Mouse (Mus musculus) C2C12 (cell line): ENCODE results near the gene Sptbn2.

Experiments
- CTCF ChIP-seq: IDR thresholded peaks from one replicate; pipeline ENCODE4 v1.5.1; 2011; ENCODE audit not compliant: control insufficient read depth, insufficient read depth, insufficient read length
- FOSL1 ChIP-seq: IDR thresholded peaks from one replicate; pipeline ENCODE4 v1.8.0; 2011; ENCODE audit warnings: mild to moderate bottlenecking, low read length; ENCODE audit not compliant: poor library complexity, insufficient read depth, severe bottlenecking
- MAX ChIP-seq: IDR thresholded peaks from one replicate; pipeline ENCODE4 v1.6.1; 2011; ENCODE audit warnings: mild to moderate bottlenecking, control low read depth
- MYOG ChIP-seq: IDR thresholded peaks from one replicate; pipeline ENCODE4 v1.6.1; 2011; ENCODE audit not compliant: control insufficient read depth, insufficient read length; ENCODE audit errors: extremely low read depth
- USF1 ChIP-seq: IDR thresholded peaks from one replicate; pipeline ENCODE4 v1.6.1; 2011; ENCODE audit warnings: low read depth, mild to moderate bottlenecking, control low read depth, moderate library complexity

GRCm38 (mm10) chr19:4729186-4729585 is 18.2 kb downstream of the Sptbn2 start:
- TF ChIP-seq CTCF = no peak
- no peak for TF ChIP-seq MAX
- no peak for TF ChIP-seq USF1
- TF ChIP-seq FOSL1 = no peak
- TF ChIP-seq MYOG = no peak
